Mouse (Mus musculus) monocyte, adult 59 days (primary cell): ENCODE measurements around the gene Ubtd1. TPM values are rescaled to one million over a fixed set of nuclear protein-coding genes. Genes with fewer than 3 reads are reported as not detected.

ENCODE experiments used
- total RNA-seq, 2 experiments: library from RNA; stranded (reverse); gene quantifications; one replicate each; pipeline ENCODE4 v1.2.4; 2023

Ubtd1 gene
- 10 to 100 TPM; 43.3 to 44.9 TPM for total RNA-seq

DNA sequence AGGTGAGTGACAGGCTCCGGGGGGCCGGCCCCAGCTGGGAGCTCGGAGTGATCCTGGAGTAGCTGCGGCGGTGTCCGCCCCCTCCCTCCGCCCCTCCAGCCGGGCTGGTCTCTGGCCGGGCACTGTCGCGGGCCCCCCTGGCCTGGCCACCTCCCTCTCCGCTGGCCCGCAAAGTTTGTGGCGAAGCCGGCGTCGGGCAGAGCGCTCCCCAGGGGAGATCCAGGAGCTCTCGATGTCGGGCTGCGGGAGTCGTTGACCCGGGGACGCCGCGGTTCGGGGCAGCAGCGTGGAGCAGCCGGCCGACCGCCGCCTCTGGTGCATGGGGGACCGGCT, at the start of gene Ubtd1:
TSS of gene Ubtd1 (plus strand) at position 169 of the 333 bp plus-strand sequence.

DNA sequence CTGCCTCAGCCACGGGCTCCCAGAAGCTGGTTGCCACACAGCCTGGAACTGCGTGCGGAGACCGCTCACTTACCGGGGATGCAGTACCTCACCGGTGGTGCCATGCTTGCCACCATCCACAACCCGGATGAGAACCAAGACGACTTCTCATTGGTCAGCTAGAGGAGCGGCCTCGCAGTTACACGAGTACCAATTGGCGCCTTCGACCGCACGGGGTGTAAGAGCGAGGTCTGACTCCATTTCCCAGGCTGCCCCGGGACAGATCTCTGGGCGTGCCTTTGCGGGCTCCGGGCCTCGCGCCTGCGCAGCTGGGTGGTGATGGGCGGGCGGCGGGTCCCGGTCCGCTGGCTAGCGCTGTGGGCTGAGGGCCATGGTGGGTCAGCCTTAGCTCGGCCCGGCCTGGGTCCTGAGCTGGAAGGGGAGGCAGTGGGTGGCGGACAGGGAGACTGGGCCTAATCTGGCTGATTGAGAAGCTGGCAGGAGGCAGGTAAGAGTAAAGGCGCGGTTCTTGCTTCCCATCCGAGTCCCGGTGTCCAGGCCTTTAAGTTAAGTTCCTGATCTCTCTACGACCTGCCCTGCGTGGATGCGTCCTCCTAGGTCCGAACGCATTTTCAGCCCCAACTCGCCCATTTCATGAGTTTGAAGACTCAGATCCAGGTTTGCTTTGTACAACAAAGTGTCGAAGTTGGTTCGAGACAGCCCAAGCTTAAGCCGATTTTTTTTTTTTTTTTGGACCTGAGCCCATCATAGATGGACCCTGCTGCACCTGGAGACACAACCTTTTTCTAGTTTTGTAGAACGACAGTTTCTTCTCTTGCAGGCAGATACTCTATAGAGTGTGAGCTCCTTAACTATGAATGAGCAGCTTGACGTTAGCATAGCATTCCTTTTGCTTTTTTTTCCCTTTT, 48.1 kb upstream of the Ubtd1 start, which contains the start of the genes Exosc1 and Zdhhc16:
TSS of gene Exosc1 (minus strand) at position 245 of the 908 bp plus-strand sequence.
TSS of gene Zdhhc16 (plus strand) at position 302 of the 908 bp plus-strand sequence.

DNA sequence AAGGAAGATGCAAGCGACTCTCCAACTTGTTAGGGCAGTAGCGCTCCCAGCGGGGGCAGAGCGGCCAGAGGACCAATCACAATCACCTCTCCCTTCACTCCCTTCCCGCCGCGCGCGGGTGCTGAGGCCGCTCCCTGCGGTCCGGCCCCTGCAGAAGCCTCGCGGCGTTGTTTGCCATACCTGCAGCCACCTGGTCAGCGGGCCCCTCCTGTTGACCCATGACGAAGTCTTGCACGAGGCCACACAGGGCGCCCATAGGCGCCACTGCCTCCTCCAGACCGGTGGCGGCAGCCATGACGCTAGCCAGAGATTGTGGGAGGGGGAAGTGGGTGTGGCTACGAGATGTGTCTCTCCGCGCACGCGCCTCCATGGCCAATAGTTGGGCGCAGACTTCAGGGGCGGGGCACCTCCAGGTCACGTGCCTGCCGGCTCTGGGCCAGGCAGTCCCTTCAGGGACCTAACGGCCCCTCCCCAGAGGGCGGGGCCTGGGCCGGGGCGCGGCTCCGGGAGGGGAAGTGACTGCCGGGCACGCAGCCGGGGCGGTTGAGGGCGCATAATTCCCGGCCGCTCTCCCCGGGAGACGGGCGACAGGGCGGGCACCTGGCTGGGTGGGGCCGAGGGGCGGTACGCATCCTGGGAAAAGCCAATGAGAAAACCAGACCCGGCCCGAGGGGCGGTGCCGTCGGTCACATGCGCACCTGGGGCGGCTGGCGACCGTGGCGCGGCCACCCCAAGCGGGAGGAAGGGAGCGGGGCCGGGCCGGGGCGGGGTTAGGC, 556 bp upstream of the Ubtd1 start, which contains the start of gene Mms19:
TSS of gene Mms19 (minus strand) at position 339 of the 776 bp plus-strand sequence.

DNA sequence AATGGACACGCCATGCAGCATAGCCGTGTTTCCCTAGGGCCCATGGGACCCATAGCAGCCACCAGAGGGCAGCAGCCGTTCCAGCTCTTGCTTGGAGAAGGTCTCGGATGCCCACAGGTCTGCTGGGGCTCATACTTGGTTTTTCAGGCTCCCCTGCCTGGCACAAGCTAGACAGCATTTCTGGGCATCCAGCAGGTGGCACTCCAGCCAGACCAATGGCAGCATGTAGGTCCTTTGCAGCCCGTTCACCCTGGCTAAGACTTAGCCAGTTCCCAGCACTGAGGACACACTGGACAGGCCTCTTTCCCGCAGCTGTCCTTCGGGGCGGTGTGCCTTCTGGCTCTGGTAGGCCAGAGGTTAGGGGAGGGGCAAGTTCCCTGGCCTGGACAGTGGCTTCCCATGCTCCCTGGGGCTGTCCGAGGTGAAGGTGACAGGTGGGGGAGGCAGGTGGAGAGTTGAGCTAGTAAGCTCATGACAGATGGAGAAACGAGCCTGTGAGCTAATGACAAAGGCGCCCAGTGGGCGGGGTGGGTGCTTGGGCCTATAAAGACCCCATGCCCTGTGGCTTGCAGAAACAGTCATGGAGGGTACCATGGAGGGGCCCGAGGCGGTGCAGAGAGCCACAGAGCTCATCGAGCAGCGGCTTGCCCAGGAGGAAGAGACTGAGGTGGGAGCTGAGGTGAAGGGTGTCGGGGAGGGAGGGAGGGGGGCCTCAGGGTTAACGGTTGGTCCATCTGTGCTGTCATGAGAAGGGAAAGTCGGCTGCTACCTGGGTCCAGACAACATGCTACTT, 54.1 kb downstream of the Ubtd1 start, which contains the start of gene Ankrd2:
TSS of gene Ankrd2 (plus strand) at position 545 of the 793 bp plus-strand sequence.

DNA sequence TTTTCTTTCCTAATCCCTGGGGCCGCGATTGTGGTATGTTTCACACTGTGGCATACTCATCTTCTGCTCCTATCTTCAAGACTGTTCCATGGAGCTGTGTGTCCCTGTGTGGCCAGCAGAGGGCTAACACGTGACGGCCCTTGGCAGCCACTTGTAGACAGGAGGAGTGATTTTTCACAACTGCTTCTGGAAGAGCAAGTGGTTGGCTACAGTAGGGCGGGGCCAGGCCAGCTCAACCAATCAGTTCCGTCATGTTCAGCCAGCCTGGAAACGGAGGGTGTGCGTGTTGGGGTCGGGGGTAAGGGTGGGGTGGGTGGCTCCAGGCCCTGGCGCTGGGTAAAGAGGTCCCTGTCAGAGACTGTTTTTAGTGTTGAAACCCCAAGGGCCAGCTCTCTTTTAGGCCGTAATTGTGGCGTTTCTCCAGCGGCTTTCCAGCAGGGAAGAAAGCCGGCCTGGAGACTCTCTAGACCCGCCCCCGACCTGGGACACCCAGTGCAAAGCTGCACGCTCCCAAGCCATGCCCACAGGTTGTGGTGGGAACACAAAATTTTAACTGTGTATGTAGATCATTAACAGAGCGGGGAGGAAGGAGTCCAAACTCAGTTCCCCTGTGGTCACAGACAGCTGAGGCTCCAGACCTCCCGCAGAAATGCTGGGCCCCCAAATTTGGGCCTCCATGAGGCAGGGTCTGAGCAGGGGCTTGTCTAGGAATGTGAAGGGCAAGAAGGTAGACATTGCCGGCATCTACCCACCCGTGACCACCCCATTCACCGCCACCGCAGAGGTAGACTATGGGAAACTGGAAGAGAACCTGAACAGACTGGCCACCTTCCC, 63.9 kb downstream of the Ubtd1 start, which contains the start of gene Hoga1:
TSS of gene Hoga1 (plus strand) at position 342 of the 834 bp plus-strand sequence.

DNA sequence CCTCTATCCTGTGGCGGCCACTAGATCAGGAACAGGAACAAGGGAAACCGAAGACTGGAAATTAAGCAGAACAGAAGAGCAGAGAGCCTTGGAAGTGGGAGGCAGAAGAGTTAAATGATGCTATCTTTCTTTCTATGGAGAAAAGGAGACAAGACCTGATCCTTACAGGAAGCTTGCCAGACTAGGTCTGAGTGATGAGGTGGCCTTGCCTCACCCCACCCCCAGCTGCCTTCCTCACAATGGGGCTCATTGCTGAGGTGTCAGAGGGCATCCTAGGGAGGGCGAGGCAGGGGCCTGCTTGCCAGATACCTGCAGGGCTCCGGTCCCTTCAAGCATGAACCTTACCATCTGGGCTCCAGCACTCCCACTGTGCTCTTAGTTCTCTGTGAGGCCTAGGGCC, 70.4 kb downstream of the Ubtd1 start, which contains the start of gene 4933411K16Rik:
TSS of gene 4933411K16Rik (plus strand) at position 301 of the 400 bp plus-strand sequence.

Other genes starting within 250 kb of the Ubtd1 start
- 1 to 10 TPM in 1 of 2 experiments, under 1 TPM in 1; 0.76 to 1.0 TPM for gene Slit1, start 238.1 kb upstream of the Ubtd1 start, total RNA-seq
- gene Arhgap19, start 179.7 kb upstream of the Ubtd1 start, total RNA-seq: 10 to 100 TPM; 10.9 to 12.3 TPM
- gene Frat1, start 151.8 kb upstream of the Ubtd1 start, total RNA-seq: 10 to 100 TPM; 30.9 to 31.2 TPM
- 10 to 100 TPM; 41.7 to 46.7 TPM for gene Frat2, start 133.6 kb upstream of the Ubtd1 start, total RNA-seq
- 10 to 100 TPM; 13.8 to 16.4 TPM for gene Rrp12, start 85.6 kb upstream of the Ubtd1 start, total RNA-seq
- 100 to 1,000 TPM; 107 to 128 TPM for gene Pgam1, start 69.8 kb upstream of the Ubtd1 start, total RNA-seq
- 10 to 100 TPM; 20.4 to 21.1 TPM for gene Exosc1, start 48.3 kb upstream of the Ubtd1 start, total RNA-seq
- gene Zdhhc16, start 48.3 kb upstream of the Ubtd1 start, total RNA-seq: 10 to 100 TPM; 27.0 to 29.7 TPM
- 10 to 100 TPM; 56.1 to 70.5 TPM for gene Mms19, start 606 bp upstream of the Ubtd1 start, total RNA-seq
- gene Ankrd2, start 54.2 kb downstream of the Ubtd1 start, total RNA-seq: not detected
- 1 to 10 TPM in 1 of 2 experiments, under 1 TPM in 1; 0.66 to 1.5 TPM for gene Hoga1, start 63.8 kb downstream of the Ubtd1 start, total RNA-seq
- not detected for gene 4933411K16Rik, start 70.5 kb downstream of the Ubtd1 start, total RNA-seq
- not detected for gene Morn4, start 104.6 kb downstream of the Ubtd1 start, total RNA-seq
- 10 to 100 TPM; 66.9 to 77.0 TPM for gene Pi4k2a, start 108.7 kb downstream of the Ubtd1 start, total RNA-seq
- 10 to 100 TPM; 13.1 to 25.3 TPM for gene Avpi1, start 147.3 kb downstream of the Ubtd1 start, total RNA-seq
- gene Marveld1, start 165.6 kb downstream of the Ubtd1 start, total RNA-seq: 10 to 100 TPM; 23.1 to 26.5 TPM
- gene Zfyve27, start 182.2 kb downstream of the Ubtd1 start, total RNA-seq: 10 to 100 TPM; 45.9 to 49.9 TPM
- not detected for gene Sfrp5, start 220.5 kb downstream of the Ubtd1 start, total RNA-seq